Mouse (Mus musculus) kidney, adult 2 months (tissue): Measurements from ENCODE around the gene Usp30. TPM values are rescaled to one million over a fixed set of nuclear protein-coding genes. Genes with fewer than 3 reads are reported as not detected.

Experiments used
- DNase-seq: peaks from one replicate; pipeline ENCODE4 v3.0.0; 2021
- H3K27ac ChIP-seq: fragments of 200-500 bp; 2 replicates; pipeline ENCODE4 v1.5.1; 2012; ENCODE audit warnings: low read depth, low read length, control low read depth, inconsistent platforms; ENCODE audit not compliant: insufficient read depth
- H3K27me3 ChIP-seq: fragments of 200-500 bp; replicated peaks from 2 replicates; pipeline ENCODE4 v1.6.1; 2012; ENCODE audit warnings: mild to moderate bottlenecking, moderate library complexity, low read length, inconsistent platforms; ENCODE audit not compliant: control insufficient read depth, insufficient read depth
- H3K36me3 ChIP-seq: fragments of 200-500 bp; 2 replicates; pipeline ENCODE4 v1.6.1; 2012; ENCODE audit warnings: mild to moderate bottlenecking, moderate library complexity, low read length, inconsistent platforms; ENCODE audit not compliant: control insufficient read depth, insufficient read depth
- H3K4me1 ChIP-seq: fragments of 200-500 bp; 2 replicates; pipeline ENCODE4 v1.6.1; 2011; ENCODE audit warnings: low read length; ENCODE audit not compliant: control insufficient read depth, insufficient read depth
- H3K4me3 ChIP-seq: fragments of 200-500 bp; 2 replicates; pipeline ENCODE4 v1.5.1; 2011; ENCODE audit warnings: mild to moderate bottlenecking, low read depth, low read length, control low read depth; ENCODE audit not compliant: insufficient read depth
- CTCF ChIP-seq: fragments of 200-500 bp; conservative IDR thresholded peaks from 2 replicates; pipeline ENCODE4 v1.5.1; 2011; ENCODE audit warnings: low read depth, mild to moderate bottlenecking, control low read depth, low read length, moderate library complexity, mixed read lengths; ENCODE audit not compliant: insufficient read depth, insufficient read length
- POLR2A ChIP-seq: fragments of 200-500 bp; IDR thresholded peaks from one replicate; pipeline ENCODE4 v1.6.1; 2011; ENCODE audit warnings: low read depth, low read length, control low read depth
- WGBS: fragments of 180-500 bp; shearing (Covaris S2); methylation state at CpG from one replicate; pipeline ENCODE4 v1.1.7; 2018; 5-methylcytosine and 5-hydroxymethylcytosine counted together
- polyA plus RNA-seq: library from polyadenylated mRNA; depleted of rRNA; stranded (reverse); fragments of >200 nt; gene quantifications from 2 replicates; pipeline ENCODE4 v1.2.3, GENCODE M21; 2012; rRNA removed

The Usp30 gene
- polyA plus RNA-seq, 1 experiment: 24.6 TPM

GRCm38 (mm10) chr5:114173877-114174581 is 108.8 kb downstream of the Usp30 start:
- no peaks in the 10 kb centered on the region for H3K36me3 ChIP-seq
- no peak overlapping the region for H3K27ac ChIP-seq
- no peak overlapping the region for H3K4me3 ChIP-seq
- 13% methylated on average over 16 of the region's 16 CpGs for WGBS
- no peak for DNase-seq
- no peaks in the 10 kb centered on the region for H3K27me3 ChIP-seq
- TF ChIP-seq CTCF: no peak
- TF ChIP-seq POLR2A: no peak
- peaks cover 4% of the 10 kb centered on the region; the same call in 1 of the 2 replicates for H3K4me1 ChIP-seq

Other genes starting within 250 kb of the Usp30 start
- 9.6 and 20.5 TPM in 2 replicates for gene Selplg, start 232.8 kb upstream of the Usp30 start, polyA plus RNA-seq
- 43.1 and 43.5 TPM in 2 replicates for gene Coro1c, start 156.7 kb upstream of the Usp30 start, polyA plus RNA-seq
- gene Ssh1, start 71.6 kb upstream of the Usp30 start, polyA plus RNA-seq: 11.3 and 12.1 TPM in 2 replicates
- 369 and 376 TPM in 2 replicates for gene Dao, start 61.8 kb upstream of the Usp30 start, polyA plus RNA-seq
- gene Svop, start 26.1 kb downstream of the Usp30 start, polyA plus RNA-seq: 0.34 and 0.45 TPM in 2 replicates
- 8.4 and 9.6 TPM in 2 replicates for gene Alkbh2, start 62.8 kb downstream of the Usp30 start, polyA plus RNA-seq
- 2.6 and 3.7 TPM in 2 replicates for gene Ung, start 64.9 kb downstream of the Usp30 start, polyA plus RNA-seq
- 34.5 and 36.6 TPM in 2 replicates for gene Acacb, start 81.1 kb downstream of the Usp30 start, polyA plus RNA-seq
- gene Foxn4, start 208.3 kb downstream of the Usp30 start, polyA plus RNA-seq: not detected in 2 replicates
- 0.09 and 0.22 TPM in 2 replicates for gene Myo1h, start 223.7 kb downstream of the Usp30 start, polyA plus RNA-seq